Mouse (Mus musculus): Measurements from ENCODE around the gene Tcte3.
"Not testable (repeated sequence)": the region's sequence is repeated elsewhere in the genome, so short reads cannot be mapped to it uniquely, and the experiment has no call there.

The Tcte3 gene

GRCm38 (mm10) chr17:15031414-15031813 lies 9.9 kb downstream of the Tcte3 start:
- DNase-seq (ENCODE audit: low spot score), result not testable (repeated sequence)

- DNase-seq (ENCODE audit: low spot score), result not testable (repeated sequence)
Observed at GRCm38 (mm10) chr17:15025513-15025912, 15.8 kb downstream of the Tcte3 start.

GRCm38 (mm10) chr17:15024502-15025193 lies 16.6 kb downstream of the Tcte3 start:
- not testable (repeated sequence) for DNase-seq (ENCODE audit: low spot score)

- not testable (repeated sequence) for DNase-seq (ENCODE audit: low spot score)
Observed at GRCm38 (mm10) chr17:15023878-15024492, 17.3 kb downstream of the Tcte3 start.

- DNase-seq (ENCODE audit: low spot score), result not testable (repeated sequence)
Observed at GRCm38 (mm10) chr17:15021503-15022220, 19.6 kb downstream of the Tcte3 start.

- not testable (repeated sequence) for DNase-seq (ENCODE audit: low spot score)
Observed at GRCm38 (mm10) chr17:15009706-15010413, 31.4 kb downstream of the Tcte3 start, which contains the start of gene Gm3435. Gm3435 (plus strand) TSS chr17:15010176.

- not testable (repeated sequence) for DNase-seq (ENCODE audit: low spot score)
Observed at GRCm38 (mm10) chr17:15009088-15009487, 32.2 kb downstream of the Tcte3 start.

GRCm38 (mm10) chr17:15000047-15000446 lies 41.2 kb downstream of the Tcte3 start:
- not testable (repeated sequence) for DNase-seq (ENCODE audit: low spot score)

- not testable (repeated sequence) for DNase-seq (ENCODE audit: low spot score)
Observed at GRCm38 (mm10) chr17:14994140-14994539, 47.1 kb downstream of the Tcte3 start.

GRCm38 (mm10) chr17:14993139-14993832 lies 48.0 kb downstream of the Tcte3 start:
- not testable (repeated sequence) for DNase-seq (ENCODE audit: low spot score)

GRCm38 (mm10) chr17:14992522-14993138 lies 48.7 kb downstream of the Tcte3 start:
- not testable (repeated sequence) for DNase-seq (ENCODE audit: low spot score)

- DNase-seq (ENCODE audit: low spot score), result not testable (repeated sequence)
Observed at GRCm38 (mm10) chr17:14990116-14990702, 51.1 kb downstream of the Tcte3 start.

- DNase-seq (ENCODE audit: low spot score), result not testable (repeated sequence)
Observed at GRCm38 (mm10) chr17:14978362-14979038, 62.8 kb downstream of the Tcte3 start, which contains the start of the genes 9030025P20Rik and Gm3417. 9030025P20Rik (plus strand) TSS chr17:14978468. Gm3417 (minus strand) TSS chr17:14978790.

GRCm38 (mm10) chr17:14977718-14978361 lies 63.4 kb downstream of the Tcte3 start:
- not testable (repeated sequence) for DNase-seq (ENCODE audit: low spot score)
